Mouse (Mus musculus): ENCODE measurements at regions not wholly inside any gene's neighbourhood (a gene's known extent, or its start where the extent isn't known, plus 50 kb on each side); places are given as distances from the start of the nearest gene placed in this dataset.

DNA sequence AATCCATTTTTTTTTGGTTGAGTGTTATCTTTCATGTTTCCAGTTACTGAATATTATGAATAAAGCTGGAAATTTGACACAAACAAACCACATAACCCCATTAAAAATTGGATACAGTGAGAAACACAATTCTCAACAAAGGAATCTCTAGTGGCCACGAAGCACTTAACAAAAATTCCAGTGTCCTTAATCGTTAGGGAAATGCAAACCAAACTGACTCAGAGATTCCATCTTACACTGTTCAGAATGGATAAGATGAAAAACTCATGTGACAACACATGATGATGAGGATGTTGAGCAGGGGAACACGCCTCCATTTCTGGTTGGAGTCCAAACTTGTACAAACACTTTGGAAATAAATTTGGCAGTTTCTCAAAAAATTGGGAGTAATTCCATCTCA is 57.3 kb downstream of the Tktl2 start:
- DNase-seq (ENCODE audit: low spot score) = no peak

DNA sequence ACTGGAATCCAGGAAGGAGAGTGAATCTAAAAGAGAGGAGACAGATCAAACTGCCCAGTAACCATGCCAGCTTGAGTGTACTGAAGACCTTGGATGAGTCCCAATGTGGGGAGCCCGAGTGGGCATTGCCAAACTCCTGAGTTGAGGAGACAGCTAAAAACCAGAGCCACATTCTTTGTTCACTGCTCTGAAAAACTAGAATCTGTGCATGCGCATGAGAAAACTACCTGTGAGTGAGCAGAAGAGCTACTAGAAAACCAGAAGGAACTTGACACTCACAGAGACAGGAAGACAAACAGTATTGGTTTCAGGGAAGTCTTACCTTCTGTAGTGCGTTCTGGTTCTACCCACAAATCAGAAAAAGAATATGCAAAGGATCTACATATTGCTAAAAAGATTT is 74.6 kb downstream of the Tktl2 start:
- DNase-seq (ENCODE audit: low spot score) = no peak

DNA sequence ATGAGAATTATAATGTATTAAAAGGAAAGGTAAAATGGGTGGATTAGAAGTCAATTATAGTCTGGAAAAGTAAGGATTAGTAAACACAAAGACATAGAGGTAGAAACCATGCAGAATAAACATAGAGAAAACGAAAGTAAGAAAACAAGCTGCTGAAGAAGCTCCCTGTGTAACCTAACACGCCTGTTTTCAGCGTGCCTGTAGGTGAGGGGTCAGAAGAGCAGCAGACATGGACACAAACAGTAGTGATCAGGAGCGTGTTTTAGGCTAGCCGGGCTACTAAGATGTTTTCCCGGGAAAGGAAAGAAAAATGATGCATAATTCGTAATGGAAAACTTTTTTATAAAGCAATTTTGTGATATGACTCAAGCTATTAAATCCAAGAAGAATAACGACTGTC is 75.3 kb downstream of the Tktl2 start:
- no peak for DNase-seq (ENCODE audit: low spot score)

DNA sequence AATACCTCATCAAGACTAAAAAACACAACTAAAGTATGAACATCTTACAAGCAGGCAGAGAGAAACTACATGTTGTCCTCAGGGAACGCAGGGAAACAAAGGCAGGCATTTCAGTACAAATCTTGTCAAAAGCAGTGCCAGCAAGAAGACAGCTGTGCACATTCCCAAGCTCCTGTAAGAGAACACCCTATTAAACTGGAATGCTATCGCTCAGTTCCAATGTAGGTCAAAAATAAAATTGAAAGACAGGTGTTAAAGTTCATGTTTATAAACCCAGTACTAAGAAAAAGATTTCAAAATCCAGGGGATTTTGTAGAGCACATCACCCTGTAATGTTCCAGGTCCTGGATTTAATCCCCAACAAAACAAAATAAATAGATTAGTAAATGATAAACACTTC is 75.7 kb downstream of the Tktl2 start:
- DNase-seq (ENCODE audit: low spot score) = peak; percentile 1

DNA sequence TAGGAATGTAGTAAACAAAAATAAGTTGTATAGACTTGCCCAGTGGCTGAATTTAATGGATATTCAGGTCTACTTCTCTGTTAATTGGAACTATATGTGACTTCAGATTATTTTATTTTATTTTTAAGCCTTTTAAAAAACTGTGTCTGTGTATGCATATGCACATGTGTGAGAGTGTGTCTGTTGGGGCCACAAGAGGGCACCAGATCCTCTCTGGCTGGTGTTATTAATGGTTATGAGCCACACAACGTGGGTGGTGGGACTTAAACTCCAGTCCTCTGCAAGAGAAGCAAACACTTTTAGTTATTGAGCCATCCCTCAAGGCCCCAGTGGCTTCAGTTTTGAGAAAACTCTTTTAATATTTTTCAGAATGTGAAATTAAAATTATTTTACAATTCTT is 77.9 kb downstream of the Tktl2 start:
- no peak for DNase-seq (ENCODE audit: low spot score)

DNA sequence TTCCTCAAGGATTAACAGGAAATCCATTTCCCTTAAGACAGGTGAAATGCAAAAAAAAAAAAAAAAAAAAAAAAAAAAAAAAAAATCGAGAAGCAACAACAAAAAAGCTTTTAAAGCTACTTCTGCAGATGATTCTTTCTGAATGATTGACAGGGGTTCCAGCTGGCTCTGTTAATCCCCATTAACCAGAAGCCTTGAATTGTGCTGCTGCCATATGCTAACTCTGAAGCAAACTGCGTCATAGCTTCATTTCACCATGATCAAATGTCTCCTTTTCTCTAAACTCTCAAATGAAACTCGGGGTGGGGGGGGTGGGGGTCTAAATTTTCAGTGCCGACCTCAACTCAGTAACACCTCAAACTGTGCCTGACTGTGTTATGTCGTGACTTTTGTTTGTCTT is 80.7 kb downstream of the Npy5r start:
- DNase-seq (ENCODE audit: low spot score) = no peak

DNA sequence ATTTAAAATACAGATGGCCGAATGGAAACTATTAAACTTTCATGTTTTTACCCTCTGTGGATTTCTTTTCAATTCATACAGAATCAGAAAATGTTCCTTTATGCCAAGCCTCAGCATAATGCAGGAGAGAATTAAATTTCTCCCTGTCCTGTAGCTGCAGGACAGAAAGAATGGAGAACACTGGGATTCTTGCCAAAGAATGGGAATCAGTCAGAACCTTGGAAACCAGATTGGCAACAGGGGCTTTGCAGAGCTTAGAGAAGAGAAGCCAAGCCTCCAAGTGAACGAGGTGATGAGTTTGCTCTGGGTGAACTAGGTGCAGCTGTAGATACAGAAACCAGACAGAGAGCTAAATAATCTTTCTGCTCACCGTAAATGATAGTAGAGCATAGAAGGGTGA is 64.6 kb downstream of the Npy5r start:
- DNase-seq (ENCODE audit: low spot score) = peak; percentile 4

DNA sequence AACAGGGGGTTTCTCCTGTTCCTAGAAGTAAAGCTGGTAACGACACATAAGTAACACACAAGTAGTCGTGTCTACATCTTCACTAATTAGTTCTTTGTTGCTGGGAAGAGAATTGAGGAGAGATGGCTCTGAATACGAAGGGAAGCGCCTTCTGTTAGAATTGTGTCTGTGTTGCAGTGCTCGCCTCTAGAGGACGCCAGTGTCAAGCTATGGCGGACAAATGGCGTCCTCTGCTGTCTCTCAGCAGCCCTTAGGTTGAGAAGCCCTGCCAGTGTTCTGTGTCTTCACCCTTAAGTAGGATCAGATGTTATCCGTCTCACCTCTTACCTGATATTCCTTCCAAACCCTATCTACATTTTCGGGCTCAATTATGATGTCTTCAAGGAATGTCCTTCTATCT is 64.1 kb downstream of the Npy5r start:
- no peak for DNase-seq (ENCODE audit: low spot score)

Data from heart, adult 8-10 months (tissue).